Mouse (Mus musculus): ENCODE data around the gene Cdk5r1.

DNA sequence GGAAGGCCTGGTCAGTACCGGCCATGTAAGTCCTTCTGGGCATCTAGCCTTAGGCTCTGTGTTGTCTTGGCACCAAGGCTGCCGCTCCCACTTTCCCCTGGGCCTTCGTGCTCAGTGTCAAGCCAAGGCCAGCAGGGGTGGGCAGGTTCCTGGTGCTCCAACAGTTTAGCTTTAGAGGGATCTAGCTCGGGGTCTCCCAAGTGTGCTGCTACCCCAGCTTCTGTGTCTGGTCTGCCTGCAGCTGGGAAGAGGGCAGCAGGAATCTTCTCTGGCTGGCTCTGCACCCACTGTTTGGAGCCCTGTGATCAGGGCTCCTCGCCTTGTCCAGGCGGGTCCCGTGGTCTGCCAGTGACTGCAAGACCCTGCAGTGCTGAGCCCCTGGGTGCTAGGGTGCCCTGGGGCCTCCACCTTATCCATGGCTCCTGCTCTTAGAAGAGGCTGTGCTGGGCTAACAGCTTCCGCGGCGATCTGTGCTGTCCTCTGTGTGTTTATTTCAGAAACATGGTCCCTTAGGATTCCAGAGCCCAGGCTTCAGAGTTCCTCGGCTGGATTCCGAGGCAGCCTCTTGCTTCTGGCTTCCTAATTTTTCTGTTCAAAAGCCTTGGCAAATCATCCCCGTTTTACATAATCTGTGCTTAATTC, 4.7 kb downstream of the Cdk5r1 start:
- TF ChIP-seq CTCF (IDR thresholded peaks at IDR 0.05; ENCODE audit: low read depth) (no peak), EP300 (IDR thresholded peaks at IDR 0.05; ENCODE audit: low read depth) (no peak)

Data from liver, embryonic 14.5 days (tissue).